Mouse (Mus musculus): ENCODE results near the gene Trpm7.

GRCm38 (mm10) chr2:126887141-126887540, 11.1 kb upstream of the Trpm7 start:
- no peak for TF ChIP-seq POLR2A (IDR thresholded peaks at IDR 0.05; ENCODE audit: insufficient read length, low read depth)
- TF ChIP-seq USF1 (IDR thresholded peaks at IDR 0.05; ENCODE audit: low read depth): no peak
- no peak for TF ChIP-seq POLR2AphosphoS2 (IDR thresholded peaks at IDR 0.05; ENCODE audit: insufficient read length, low read depth)
- no peak for TF ChIP-seq TCF12 (IDR thresholded peaks at IDR 0.05; ENCODE audit: insufficient read depth, poor library complexity, severe bottlenecking)

Data from myocyte (in vitro differentiated cells).